In the genomic region with DNA sequence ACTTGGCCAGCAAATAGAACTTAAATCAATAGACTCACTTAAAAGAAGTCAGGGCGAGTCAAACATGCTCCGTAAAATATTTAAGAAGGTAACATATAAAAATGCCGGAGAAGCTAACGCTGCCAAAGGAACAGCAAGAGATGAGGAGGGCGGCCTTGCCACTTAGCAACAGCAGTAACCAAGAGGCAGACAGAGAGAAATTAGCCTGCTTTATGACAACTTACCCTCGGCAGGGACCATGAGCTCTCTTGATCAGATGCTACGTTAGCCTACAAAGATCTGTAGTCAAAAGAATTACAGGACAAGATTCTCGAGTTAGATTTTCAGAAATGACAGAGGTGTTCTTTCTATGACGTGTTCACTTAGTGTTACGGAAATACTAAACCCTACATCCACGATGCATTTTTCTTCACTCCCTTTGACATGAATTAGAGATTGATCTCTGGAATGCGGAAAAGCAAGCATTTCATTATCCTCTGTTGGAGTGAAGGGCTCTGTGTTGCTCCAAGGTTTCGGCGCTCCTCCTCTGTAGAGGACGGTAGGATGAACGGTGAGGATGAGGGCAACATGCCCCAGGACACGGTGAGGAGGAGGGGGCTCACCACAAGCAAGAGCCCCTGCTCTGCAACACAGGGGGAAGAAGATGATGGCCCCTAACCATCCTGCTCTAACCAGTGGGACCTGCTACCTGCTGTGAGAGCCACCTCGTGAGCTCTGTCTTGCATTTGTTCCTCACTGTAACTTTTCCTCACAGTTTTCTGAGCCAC, we compare ENCODE assay signal across 15 mouse cellular contexts. TPM values are rescaled to one million over a fixed set of nuclear protein-coding genes. Genes with fewer than 3 reads are reported as not detected.
A peak's percentile ranks its signal among the peaks of the same experiment; 100 is the strongest.
DNase-seq lines count a peak whose midpoint lies in the region; ATAC-seq lines count a peak whose summit lies in the region.
"Had no signal": no experiment of that assay in that cellular context is flagged by ENCODE, and none has a peak within 500 bp of the region (broad histone marks: within the 10 kb centered on the region; RNA-seq: fewer than 3 reads in every experiment).

No protein-coding gene starts in this region.

- H3K4me2 ChIP-seq in hindbrain, embryonic 12.5 days (replicated peaks) = no peak overlapping the region
- no peak overlapping the region for H3K4me2 ChIP-seq in hindbrain, embryonic 14.5 days (replicated peaks)
- H3K4me2 ChIP-seq in limb, embryonic 15.5 days = 0 out of 2 replicates have a peak overlapping the region, but pooled peaks have one; percentile 6
- H3K4me2 ChIP-seq: limb, embryonic 12.5 days had no signal

- 69% methylated on average over 18 of the region's 18 CpGs for WGBS in hindbrain, embryonic 12.5 days
- 63% methylated on average over 18 of the region's 18 CpGs for WGBS in hindbrain, embryonic 14.5 days
- whole genome bisulfite sequencing in limb, embryonic 15.5 days = 66% methylated on average over 18 of the region's 18 CpGs

- H3K4me3 ChIP-seq in hindbrain, embryonic 12.5 days = no peak overlapping the region
- H3K4me3 ChIP-seq in hindbrain, embryonic 14.5 days (replicated peaks; ENCODE audit: low read length) = no peak overlapping the region
- H3K4me3 ChIP-seq in limb, embryonic 15.5 days = no peak overlapping the region
- H3K4me3 ChIP-seq: heart, embryonic 13.5 days; limb, embryonic 12.5 days had no signal

- no peaks in the 10 kb centered on the region for H3K9me3 ChIP-seq in hindbrain, embryonic 12.5 days (replicated peaks)
- H3K9me3 ChIP-seq in hindbrain, embryonic 14.5 days (ENCODE audit: control insufficient read depth, low read length) = no peaks in the 10 kb centered on the region
- H3K9me3 ChIP-seq in limb, embryonic 15.5 days = no peaks in the 10 kb centered on the region
- H3K9me3 ChIP-seq: heart, embryonic 13.5 days; limb, embryonic 12.5 days had no signal

- no peaks in the 10 kb centered on the region for H3K36me3 ChIP-seq in hindbrain, embryonic 12.5 days
- no peaks in the 10 kb centered on the region for H3K36me3 ChIP-seq in hindbrain, embryonic 14.5 days (replicated peaks; ENCODE audit: control insufficient read depth, insufficient read depth)
- no peaks in the 10 kb centered on the region for H3K36me3 ChIP-seq in limb, embryonic 15.5 days
- H3K36me3 ChIP-seq: heart, embryonic 13.5 days had no signal

- H3K9ac ChIP-seq in hindbrain, embryonic 12.5 days = no peak overlapping the region
- H3K9ac ChIP-seq in hindbrain, embryonic 14.5 days = no peak overlapping the region
- H3K9ac ChIP-seq in limb, embryonic 15.5 days = no peak overlapping the region
- H3K9ac ChIP-seq: heart, embryonic 13.5 days; limb, embryonic 12.5 days had no signal

- peaks cover 14% of the 10 kb centered on the region; the same call in 1 of the 2 replicates for H3K4me1 ChIP-seq in hindbrain, embryonic 12.5 days
- peaks cover 16% of the 10 kb centered on the region for H3K4me1 ChIP-seq in hindbrain, embryonic 14.5 days (replicated peaks; ENCODE audit: control insufficient read depth, insufficient read depth, low read length)
- peaks cover 14% of the 10 kb centered on the region for H3K4me1 ChIP-seq in limb, embryonic 15.5 days

- DNase-seq in cerebellum, postnatal 36 days = no peak
- DNase-seq in hindbrain, embryonic 14.5 days (ENCODE audit: low spot score) = no peak
- DNase-seq in brain, adult 2 months (ENCODE audit: low read depth, low spot score) = peak; percentile 39
- DNase-seq: adrenal gland, postnatal 10 days; kidney, adult 2 months; lung, postnatal 36 days; thymus, postnatal 4 days had no signal

- H3K27me3 ChIP-seq in hindbrain, embryonic 12.5 days = no peaks in the 10 kb centered on the region
- no peaks in the 10 kb centered on the region for H3K27me3 ChIP-seq in hindbrain, embryonic 14.5 days (ENCODE audit: control insufficient read depth, insufficient read depth, low read length)
- no peaks in the 10 kb centered on the region for H3K27me3 ChIP-seq in limb, embryonic 15.5 days
- H3K27me3 ChIP-seq: heart, embryonic 13.5 days; limb, embryonic 12.5 days had no signal

- no peak overlapping the region for H3K27ac ChIP-seq in hindbrain, embryonic 12.5 days
- H3K27ac ChIP-seq in hindbrain, embryonic 14.5 days = no peak overlapping the region
- no peak overlapping the region for H3K27ac ChIP-seq in limb, embryonic 15.5 days
- H3K27ac ChIP-seq: heart, embryonic 13.5 days; limb, embryonic 12.5 days; stomach, postnatal 0 days had no signal

- ATAC-seq in cerebellum, adult (ENCODE audit: insufficient number of reproducible peaks, low FRiP score, low TSS enrichment) = peak; percentile 4; the same call in 1 of the 2 replicates
- ATAC-seq in hindbrain, embryonic 12.5 days (ENCODE audit: low FRiP score) = peak; percentile 29; the same call in 1 of the 2 replicates
- no peak for ATAC-seq in hindbrain, embryonic 14.5 days (ENCODE audit: low FRiP score)
- ATAC-seq in limb, embryonic 15.5 days (ENCODE audit: insufficient number of reproducible peaks, low FRiP score, low TSS enrichment, low read depth) = no peak
- ATAC-seq in erythroblast, adult 5-6 weeks (replicated peaks; ENCODE audit: low FRiP score, poor library complexity, severe bottlenecking) = no peak
- ATAC-seq in granulocyte monocyte progenitor cell, adult 5-6 weeks (replicated peaks; ENCODE audit: poor library complexity, severe bottlenecking) = no peak

RNA-seq across cellular contexts. Expression of a gene that starts 57.1 kb away (rescaled TPM):
- polyA plus RNA-seq in hindbrain, embryonic 12.5 days (2016; fragmentation: Nextera tagmentation; extraction: Ambion mirVana) = 331 and 384 TPM in 2 replicates
- 58.4 and 60.7 TPM in 2 replicates for polyA plus RNA-seq in hindbrain, embryonic 14.5 days (2014; fragmentation: Nextera tagmentation; extraction: Ambion mirVana)
- polyA plus RNA-seq in limb, embryonic 15.5 days (2015; fragmentation: Nextera tagmentation; extraction: Ambion mirVana) = 267 and 297 TPM in 2 replicates
- total RNA-seq in erythroblast, adult 5-6 weeks (2015; ENCODE audit: low replicate concordance) = 217 and 220 TPM in 2 replicates
- 219 and 371 TPM in 2 replicates for total RNA-seq in erythroblast, adult 5-6 weeks (2017; ENCODE audit: low replicate concordance)
- 351 and 354 TPM in 2 replicates for total RNA-seq in granulocyte monocyte progenitor cell, adult 5-6 weeks (2014; fragmentation: Nextera tagmentation)
- total RNA-seq in granulocyte monocyte progenitor cell, adult 5-6 weeks (2017) = 469 and 554 TPM in 2 replicates

Comparison
In these comparisons a context has a peak if more than half of its experiments do, and no peak if none do; other contexts are left out.
1. ATAC-seq: peak in cerebellum, adult (single experiment) and hindbrain, embryonic 12.5 days (single experiment); none in hindbrain, embryonic 14.5 days (single experiment), limb, embryonic 15.5 days (single experiment), erythroblast, adult 5-6 weeks (single experiment) and granulocyte monocyte progenitor cell, adult 5-6 weeks (single experiment).